Mouse (Mus musculus) myocyte (in vitro differentiated cells): ENCODE data around the gene Palld. TPM values are rescaled to one million over a fixed set of nuclear protein-coding genes. Genes with fewer than 3 reads are reported as not detected.

Experiments
- H3K27me3 ChIP-seq: one replicate; pipeline ENCODE4 v1.6.1; 2011; ENCODE audit not compliant: control insufficient read depth, insufficient read depth, insufficient read length
- H3K36me3 ChIP-seq: one replicate; pipeline ENCODE4 v1.6.1; 2011; ENCODE audit not compliant: control insufficient read depth, insufficient read depth
- H3K4me2 ChIP-seq: one replicate; pipeline ENCODE4 v1.6.1; 2011; ENCODE audit warnings: low read depth, control low read depth
- H3K4me3 ChIP-seq: one replicate; pipeline ENCODE4 v1.5.1; 2011; ENCODE audit warnings: mild to moderate bottlenecking, control low read depth, moderate library complexity
- H3K79me2 ChIP-seq: one replicate; pipeline ENCODE4 v1.6.1; 2011; ENCODE audit not compliant: control insufficient read depth, insufficient read depth
- H3ac ChIP-seq: one replicate; pipeline ENCODE4 v1.6.1; 2011; ENCODE audit not compliant: control insufficient read depth, insufficient read length
- CEBPB ChIP-seq: IDR thresholded peaks from 2 replicates; pipeline ENCODE4 v1.6.1; 2011; ENCODE audit warnings: mild to moderate bottlenecking, moderate library complexity; ENCODE audit not compliant: poor library complexity, insufficient read depth, severe bottlenecking
- E2F4 ChIP-seq: IDR thresholded peaks from one replicate; pipeline ENCODE4 v1.6.1; 2011; ENCODE audit warnings: mild to moderate bottlenecking, control low read depth, moderate library complexity; ENCODE audit not compliant: insufficient read depth
- MAX ChIP-seq: IDR thresholded peaks from one replicate; pipeline ENCODE4 v1.6.1; 2011; ENCODE audit warnings: low read depth, mild to moderate bottlenecking, control low read depth
- MYOD1 ChIP-seq, 3 experiments: IDR thresholded peaks; one replicate each; pipeline ENCODE4 v1.6.1; 2011; ENCODE audit warnings: control low read depth in 2 of 3, low read depth in 2 of 3, mild to moderate bottlenecking in 2 of 3, moderate library complexity in 1 of 3; ENCODE audit not compliant: insufficient read length in 2 of 3, control insufficient read depth in 1 of 3
- MYOG ChIP-seq, 3 experiments: IDR thresholded peaks; one replicate each; pipeline ENCODE4 v1.6.1; 2011; ENCODE audit warnings: control low read depth in 2 of 3, low read depth in 2 of 3, mild to moderate bottlenecking in 2 of 3; ENCODE audit not compliant: insufficient read length in 2 of 3, control insufficient read depth in 1 of 3, insufficient read depth in 1 of 3
- POLR2A ChIP-seq: IDR thresholded peaks from one replicate; pipeline ENCODE4 v1.6.1; 2011; ENCODE audit warnings: low read depth, mild to moderate bottlenecking, control low read depth, moderate library complexity; ENCODE audit not compliant: insufficient read length
- POLR2AphosphoS2 ChIP-seq: IDR thresholded peaks from one replicate; pipeline ENCODE4 v1.6.1; 2011; ENCODE audit warnings: low read depth, control low read depth; ENCODE audit not compliant: insufficient read length
- REST ChIP-seq: IDR thresholded peaks from one replicate; pipeline ENCODE4 v1.6.1; 2011; ENCODE audit warnings: mild to moderate bottlenecking, control low read depth, moderate library complexity; ENCODE audit not compliant: insufficient read depth, insufficient read length
- SRF ChIP-seq: IDR thresholded peaks from one replicate; pipeline ENCODE4 v1.6.1; 2011; ENCODE audit warnings: low read depth; ENCODE audit not compliant: control insufficient read depth, insufficient read length
- TCF12 ChIP-seq: IDR thresholded peaks from one replicate; pipeline ENCODE4 v1.6.1; 2011; ENCODE audit warnings: mild to moderate bottlenecking, control low read depth; ENCODE audit not compliant: poor library complexity, insufficient read depth, severe bottlenecking
- TCF3 ChIP-seq: IDR thresholded peaks from one replicate; pipeline ENCODE4 v1.6.1; 2011; ENCODE audit warnings: low read depth, control low read depth; ENCODE audit not compliant: insufficient read length
- USF1 ChIP-seq: IDR thresholded peaks from one replicate; pipeline ENCODE4 v1.6.1; 2011; ENCODE audit warnings: low read depth, mild to moderate bottlenecking, control low read depth, moderate library complexity
- polyA plus RNA-seq: library from polyadenylated mRNA; unstranded; fragments of >200 nt; fragmentation: generic; extraction: Trizol; gene quantifications from one replicate; pipeline ENCODE4 v1.2.1, GENCODE M21; 2012; ENCODE audit warnings: missing spikeins

Palld gene
- polyA plus RNA-seq, 1 experiment, result 52.4 TPM

DNA sequence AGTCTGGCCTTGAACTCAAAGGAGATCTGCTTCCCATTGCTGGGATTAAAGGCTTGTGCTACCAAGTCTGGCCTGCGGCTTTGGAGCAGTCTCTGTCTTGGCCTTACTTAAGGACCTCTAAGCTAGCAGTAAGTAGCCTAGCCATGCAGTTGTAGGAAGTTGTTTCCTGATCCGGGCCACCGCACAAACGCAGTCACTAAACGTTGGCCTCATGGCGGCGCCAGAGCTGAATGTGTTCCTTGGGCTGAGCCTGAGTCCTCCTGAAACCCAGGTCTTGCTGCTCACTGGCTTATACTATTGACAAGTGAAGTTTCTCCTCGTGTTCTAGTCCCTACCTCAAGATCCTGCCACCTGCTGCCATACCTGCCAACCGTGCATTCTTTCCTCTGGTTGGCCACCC is 28.5 kb downstream of the Palld start:
- H3K36me3 ChIP-seq, result no peaks in the 10 kb centered on the region
- TF ChIP-seq MYOG (IDR thresholded peaks at IDR 0.05; ENCODE audit: control insufficient read depth in 1 of 3, insufficient read depth in 1 of 3, insufficient read length in 2 of 3, low read depth in 2 of 3) (no peak), E2F4 (no peak), TCF12 (no peak), POLR2AphosphoS2 (no peak), TCF3 (no peak), MYOD1 (IDR thresholded peaks at IDR 0.05; ENCODE audit: control insufficient read depth in 1 of 3, insufficient read length in 2 of 3, low read depth in 2 of 3) (no peak), USF1 (no peak), MAX (no peak), POLR2A (no peak), SRF (no peak), CEBPB (no peak), REST (no peak)

DNA sequence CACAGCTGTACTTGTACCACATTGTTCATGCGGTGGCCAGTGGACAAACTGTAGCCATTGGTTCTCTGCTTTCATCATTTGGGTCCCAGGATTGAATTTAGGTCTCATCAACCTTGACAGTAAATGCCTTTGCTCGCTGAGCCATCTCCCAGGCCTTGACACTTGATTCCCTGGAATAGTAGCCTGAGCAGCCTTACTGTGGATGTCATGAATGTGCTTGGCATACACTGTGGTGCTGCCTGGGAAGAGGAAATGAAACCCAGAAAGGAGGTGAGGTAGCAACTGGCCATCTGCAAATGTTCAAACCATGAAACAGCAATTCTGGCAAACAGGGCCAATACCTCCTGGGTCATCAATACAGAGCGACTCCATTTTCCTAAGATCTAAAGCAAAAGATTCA is 34.0 kb downstream of the Palld start:
- TF ChIP-seq POLR2A, result no peak
- no peak for TF ChIP-seq POLR2AphosphoS2
- TF ChIP-seq MYOG (IDR thresholded peaks at IDR 0.05; ENCODE audit: control insufficient read depth in 1 of 3, insufficient read depth in 1 of 3, insufficient read length in 2 of 3, low read depth in 2 of 3), result no peak
- no peak for TF ChIP-seq REST
- no peak for TF ChIP-seq E2F4
- no peak for TF ChIP-seq USF1
- no peak for TF ChIP-seq TCF12
- Histone ChIP-seq H3K79me2 (no peaks in the 10 kb centered on the region), H3ac (no peak overlapping the region), H3K4me2 (no peak overlapping the region), H3K36me3 (no peaks in the 10 kb centered on the region), H3K4me3 (no peak overlapping the region), H3K27me3 (no peaks in the 10 kb centered on the region)

More for the DNA sequence above, 28.5 kb downstream of the Palld start:
- no peaks in the 10 kb centered on the region for H3K79me2 ChIP-seq
- no peak overlapping the region for H3K4me3 ChIP-seq
- H3K27me3 ChIP-seq, result no peaks in the 10 kb centered on the region
- no peak overlapping the region for H3ac ChIP-seq
- no peak overlapping the region for H3K4me2 ChIP-seq

GRCm38 (mm10) chr8:61866920-61867319 is 35.6 kb downstream of the Palld start:
- Histone ChIP-seq H3K79me2 (no peaks in the 10 kb centered on the region), H3K27me3 (no peaks in the 10 kb centered on the region), H3K4me3 (no peak overlapping the region), H3K4me2 (no peak overlapping the region), H3K36me3 (no peaks in the 10 kb centered on the region), H3ac (no peak overlapping the region)
- TF ChIP-seq MAX, result no peak
- TF ChIP-seq REST, result no peak
- no peak for TF ChIP-seq USF1
- no peak for TF ChIP-seq SRF
- no peak for TF ChIP-seq POLR2AphosphoS2
- TF ChIP-seq MYOG (IDR thresholded peaks at IDR 0.05; ENCODE audit: control insufficient read depth in 1 of 3, insufficient read depth in 1 of 3, insufficient read length in 2 of 3, low read depth in 2 of 3), result no peak
- no peak for TF ChIP-seq TCF12
- no peak for TF ChIP-seq TCF3
- TF ChIP-seq CEBPB, result no peak
- no peak for TF ChIP-seq POLR2A
- TF ChIP-seq MYOD1 (IDR thresholded peaks at IDR 0.05; ENCODE audit: control insufficient read depth in 1 of 3, insufficient read length in 2 of 3, low read depth in 2 of 3), result no peak
- TF ChIP-seq E2F4, result no peak

DNA sequence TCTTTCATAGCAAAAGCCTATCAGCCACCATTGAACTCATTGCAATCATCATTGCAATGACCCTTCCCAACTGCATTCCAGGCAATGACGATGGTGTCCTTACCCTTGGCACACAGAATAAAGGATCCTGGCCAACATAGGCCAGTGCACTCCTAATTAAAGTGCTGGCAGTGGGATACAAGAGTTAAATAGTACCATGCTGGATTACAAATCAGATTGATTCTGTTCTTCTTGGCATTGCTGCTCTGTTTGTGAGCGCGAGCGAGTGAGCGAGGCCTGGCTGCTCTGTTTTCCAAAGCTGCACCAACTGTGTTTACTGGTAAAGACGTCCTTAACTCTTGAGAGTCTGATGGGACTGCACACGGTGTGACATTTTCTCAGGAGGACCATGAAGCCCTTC is 37.1 kb downstream of the Palld start:
- no peaks in the 10 kb centered on the region for H3K79me2 ChIP-seq
- TF ChIP-seq POLR2A, result no peak
- no peak for TF ChIP-seq MYOD1 (IDR thresholded peaks at IDR 0.05; ENCODE audit: control insufficient read depth in 1 of 3, insufficient read length in 2 of 3, low read depth in 2 of 3)
- no peak for TF ChIP-seq MYOG (IDR thresholded peaks at IDR 0.05; ENCODE audit: control insufficient read depth in 1 of 3, insufficient read depth in 1 of 3, insufficient read length in 2 of 3, low read depth in 2 of 3)
- TF ChIP-seq TCF12, result no peak
- TF ChIP-seq TCF3, result no peak
- TF ChIP-seq POLR2AphosphoS2, result no peak
- TF ChIP-seq CEBPB, result no peak
- TF ChIP-seq E2F4, result no peak
- no peak for TF ChIP-seq USF1
- TF ChIP-seq SRF, result no peak
- no peak for TF ChIP-seq REST
- no peak for TF ChIP-seq MAX
- H3K4me3 ChIP-seq, result no peak overlapping the region
- no peak overlapping the region for H3K4me2 ChIP-seq
- no peak overlapping the region for H3ac ChIP-seq
- H3K27me3 ChIP-seq, result no peaks in the 10 kb centered on the region
- no peaks in the 10 kb centered on the region for H3K36me3 ChIP-seq

DNA sequence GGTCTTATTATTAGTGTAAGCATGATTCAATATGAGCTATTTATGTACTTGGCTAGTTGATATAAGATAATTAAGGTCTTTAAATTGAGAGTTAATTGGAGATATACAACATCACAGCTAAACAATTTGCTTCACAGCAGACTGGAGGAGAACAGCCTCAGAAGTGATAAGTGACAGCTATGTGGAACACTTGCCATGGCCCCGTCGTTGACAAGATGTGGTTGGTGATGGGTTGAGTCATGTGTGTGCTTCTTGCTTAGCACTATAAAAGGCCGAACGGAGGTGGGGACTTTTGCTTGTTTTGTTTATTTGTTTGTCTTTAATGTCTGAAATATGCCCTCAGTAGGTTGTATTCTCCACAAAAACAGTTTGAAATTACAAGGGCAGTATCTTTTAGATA is 51.2 kb downstream of the Palld start:
- Histone ChIP-seq H3K36me3 (no peaks in the 10 kb centered on the region), H3K4me2 (no peak overlapping the region), H3ac (no peak overlapping the region), H3K4me3 (no peak overlapping the region), H3K27me3 (no peaks in the 10 kb centered on the region), H3K79me2 (no peaks in the 10 kb centered on the region)
- TF ChIP-seq REST, result no peak
- peak in 1 of 3 experiments; percentile 33 for TF ChIP-seq MYOG (IDR thresholded peaks at IDR 0.05; ENCODE audit: control insufficient read depth in 1 of 3, insufficient read depth in 1 of 3, insufficient read length in 2 of 3, low read depth in 2 of 3)
- peak in 1 of 3 experiments; percentile 50 for TF ChIP-seq MYOD1 (IDR thresholded peaks at IDR 0.05; ENCODE audit: control insufficient read depth in 1 of 3, insufficient read length in 2 of 3, low read depth in 2 of 3)
